Mouse (Mus musculus): Measurements from ENCODE around the gene Vwc2l. TPM values are rescaled to one million over a fixed set of nuclear protein-coding genes. Genes with fewer than 3 reads are reported as not detected.
A peak's percentile ranks its signal among the peaks of the same experiment; 100 is the strongest.

Gene Vwc2l
- 1 to 10 TPM in 1 of 2 experiments, under 1 TPM in 1; 0.45 to 1.4 TPM for total RNA-seq (2021)
- long read RNA-seq, experiment 1 = 0 reads
- long read RNA-seq, experiment 2 = 0 reads

DNA sequence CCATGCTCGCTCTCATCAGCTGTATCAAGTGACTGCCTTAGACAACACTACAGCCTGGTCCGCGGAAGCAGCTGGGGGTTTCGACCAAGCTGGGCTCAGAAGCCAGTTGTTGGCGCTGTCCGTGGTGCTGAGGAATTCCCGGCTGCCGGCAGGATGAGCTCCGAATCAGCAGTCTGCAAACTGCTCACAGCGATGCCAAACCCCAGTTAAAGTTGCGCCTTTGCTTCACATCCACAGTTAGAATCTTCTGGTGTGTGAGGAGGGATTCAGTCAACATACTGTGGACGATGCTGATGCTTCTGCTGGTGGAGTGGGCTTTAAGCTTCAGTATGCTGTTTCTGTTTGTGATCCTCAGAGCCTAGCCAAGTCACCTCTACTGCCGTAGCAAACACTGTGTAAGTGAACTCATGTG, at the start of gene Vwc2l:
Vwc2l (plus strand) TSS at position 61 of the 412 bp plus-strand sequence.
- peak; percentile 84 for DNase-seq

DNA sequence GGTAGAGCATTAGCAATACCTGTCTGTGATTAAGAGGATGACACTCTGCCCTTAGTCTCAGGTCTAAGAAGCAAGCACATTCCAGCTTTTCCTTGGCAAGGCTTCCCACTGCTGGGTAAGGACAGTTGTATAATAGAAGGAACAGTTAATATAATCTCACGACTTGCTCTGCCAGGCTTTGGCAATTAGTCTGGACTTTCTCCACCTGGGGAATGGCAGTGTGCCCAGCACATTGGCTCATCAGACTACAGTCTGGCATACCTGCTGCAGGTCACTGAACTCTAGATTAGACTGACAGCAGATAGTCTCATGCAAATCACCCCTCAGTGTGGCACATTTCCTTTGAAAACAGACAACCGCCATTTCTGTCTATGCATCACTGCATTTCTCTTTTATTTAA, 33.0 kb upstream of the Vwc2l start:
- DNase-seq = no peak

DNA sequence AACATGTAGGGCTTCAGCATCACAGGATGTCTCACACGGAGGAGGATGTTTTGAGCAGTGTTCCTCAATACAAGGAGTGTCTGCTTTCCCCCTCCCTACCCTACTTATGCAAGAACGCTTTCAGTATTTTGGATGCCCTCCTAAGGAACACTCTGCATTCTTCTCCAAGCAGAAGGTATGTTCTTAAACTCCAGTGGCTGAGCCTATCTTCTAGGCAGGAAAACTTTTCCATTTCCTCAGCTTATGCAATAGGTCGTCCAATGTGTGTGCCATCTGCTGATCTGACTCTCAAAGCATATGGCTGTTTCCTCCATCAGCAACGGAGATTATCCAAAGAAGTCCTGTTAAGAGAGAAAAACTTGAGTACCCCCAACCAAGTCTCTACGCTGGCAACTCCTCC, 25.2 kb upstream of the Vwc2l start:
- DNase-seq = no peak

DNA sequence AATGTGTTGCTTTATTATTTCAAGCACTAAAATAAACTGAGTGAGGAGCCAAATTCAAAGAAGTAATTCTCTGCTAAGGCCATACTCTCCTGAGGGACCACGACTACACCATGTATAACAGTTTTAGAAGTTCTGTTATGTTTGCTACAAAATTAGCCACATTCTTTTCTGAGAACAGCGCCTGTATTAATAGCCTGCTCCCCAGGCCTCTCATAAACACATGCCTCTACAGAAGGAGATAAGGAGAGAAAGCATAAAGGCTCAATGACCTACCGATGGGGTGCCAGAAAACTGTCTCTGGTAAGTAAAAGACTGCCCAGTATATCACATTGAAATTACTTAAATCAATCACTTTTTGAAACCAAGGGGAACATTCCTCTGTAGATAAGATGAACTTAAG, 21.6 kb upstream of the Vwc2l start:
- DNase-seq = no peak

DNA sequence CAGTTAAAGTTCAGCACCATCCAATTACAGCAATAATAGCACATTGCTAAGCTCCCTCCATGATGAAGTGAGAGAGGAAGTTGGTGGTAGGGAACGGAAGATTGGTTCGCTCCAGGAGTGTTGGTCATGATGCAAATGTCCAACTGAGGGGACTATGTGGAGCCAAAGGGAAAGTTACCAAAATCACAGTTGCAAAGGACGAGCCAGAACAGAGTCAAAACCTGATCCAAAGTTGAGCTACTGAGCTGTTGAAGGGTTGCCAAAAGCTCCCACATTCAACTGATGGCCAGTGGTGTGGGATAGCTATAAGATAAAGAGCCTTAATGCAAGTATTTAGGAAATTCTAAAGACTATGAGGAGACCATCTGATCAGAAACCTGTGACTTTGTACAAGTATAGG, 19.7 kb upstream of the Vwc2l start:
- no peak for DNase-seq

DNA sequence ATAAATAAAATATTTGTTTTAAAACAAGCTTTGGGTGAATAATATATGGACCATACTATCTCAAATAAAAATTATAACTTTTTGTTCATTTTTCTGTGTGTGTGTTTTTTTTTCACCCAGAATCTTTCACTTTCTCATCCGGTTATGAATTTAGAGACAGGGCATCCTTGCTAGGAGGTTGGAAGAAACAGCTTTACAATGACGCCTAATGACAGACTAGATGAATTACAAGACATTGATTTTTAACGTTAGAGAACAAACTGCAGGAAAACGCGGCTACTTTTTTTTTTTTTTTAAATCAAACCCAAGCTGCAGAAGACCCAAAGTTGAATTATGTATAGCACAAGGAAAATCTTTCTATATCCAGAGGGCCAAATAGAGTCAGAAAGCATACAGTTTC, 470 bp upstream of the Vwc2l start:
- no peak for DNase-seq

DNA sequence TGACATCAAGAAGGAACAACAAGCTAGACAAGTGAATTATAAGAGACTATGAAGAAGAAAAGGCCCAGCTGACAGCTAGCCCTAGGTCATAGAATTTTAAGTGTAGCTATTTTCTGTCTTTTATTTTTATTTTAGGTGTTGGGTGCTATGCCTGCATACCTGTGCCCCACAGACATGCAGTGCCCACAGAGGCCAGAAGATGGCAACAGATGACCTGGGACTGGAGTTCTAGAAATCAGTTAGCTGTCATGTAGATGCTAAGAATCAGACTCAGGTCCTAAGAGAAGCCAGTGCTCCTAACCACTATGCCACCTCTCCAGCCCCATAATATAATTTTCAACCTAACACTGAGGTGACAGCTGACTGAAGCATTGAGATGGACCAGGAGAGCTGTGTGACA, 61.6 kb downstream of the Vwc2l start:
- peak; percentile 3 for DNase-seq

DNA sequence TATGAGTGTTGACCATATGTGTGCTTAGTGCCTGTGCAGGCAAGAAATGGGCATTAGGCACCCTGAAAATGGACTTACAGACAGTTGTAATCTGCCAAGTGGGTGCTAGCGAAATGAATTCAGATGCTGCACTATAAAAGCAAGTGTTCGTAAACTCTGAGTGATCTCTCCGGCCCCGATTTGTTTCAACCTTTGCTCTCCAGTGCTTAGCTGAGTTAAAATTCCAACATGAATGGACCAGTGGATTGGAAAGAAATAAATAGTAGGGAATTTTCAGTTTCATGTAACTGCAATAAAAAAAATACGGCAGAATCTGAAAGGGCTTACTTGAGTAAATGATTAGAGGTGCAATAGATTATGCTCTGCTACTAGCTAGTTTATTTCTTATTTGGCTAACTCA, 66.1 kb downstream of the Vwc2l start:
- no peak for DNase-seq

DNA sequence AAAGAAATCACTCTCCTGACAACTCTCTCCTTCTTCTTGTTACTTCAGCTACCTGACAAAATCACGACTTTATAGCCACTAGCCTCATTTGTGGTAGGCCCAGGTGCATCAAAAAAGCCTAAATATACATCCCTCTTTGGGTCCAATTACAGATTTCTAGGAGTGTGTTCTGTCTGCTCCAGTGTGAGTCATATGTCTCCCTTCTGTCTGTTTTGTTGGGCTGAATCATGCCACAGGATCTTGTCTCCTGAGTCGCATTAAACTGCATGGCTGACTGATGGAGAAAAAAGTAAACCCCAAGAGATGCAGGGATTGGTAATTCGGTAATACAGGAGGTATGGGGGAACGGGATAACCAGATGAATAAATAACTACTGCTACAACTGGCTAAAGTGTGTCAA, 69.6 kb downstream of the Vwc2l start:
- no peak for DNase-seq

DNA sequence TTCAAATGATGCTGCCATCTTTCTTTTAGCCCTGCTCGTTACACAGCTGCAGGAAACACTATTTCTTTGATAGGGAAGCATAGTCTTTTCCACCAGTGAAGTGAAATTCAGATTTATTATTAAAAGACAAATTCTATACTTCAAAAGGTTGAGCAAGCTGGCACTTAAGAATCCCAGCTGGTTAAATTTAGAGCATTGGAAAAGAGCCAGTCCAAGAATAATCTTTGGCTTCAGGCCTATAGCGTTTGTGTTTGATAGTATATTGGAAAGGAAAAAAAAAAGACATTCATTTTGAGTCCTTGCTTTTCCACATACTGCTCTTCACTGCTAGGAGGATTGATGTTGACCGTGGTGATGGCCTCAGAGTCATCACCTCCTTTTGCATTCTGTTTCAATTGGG, 77.9 kb downstream of the Vwc2l start:
- DNase-seq = no peak

DNA sequence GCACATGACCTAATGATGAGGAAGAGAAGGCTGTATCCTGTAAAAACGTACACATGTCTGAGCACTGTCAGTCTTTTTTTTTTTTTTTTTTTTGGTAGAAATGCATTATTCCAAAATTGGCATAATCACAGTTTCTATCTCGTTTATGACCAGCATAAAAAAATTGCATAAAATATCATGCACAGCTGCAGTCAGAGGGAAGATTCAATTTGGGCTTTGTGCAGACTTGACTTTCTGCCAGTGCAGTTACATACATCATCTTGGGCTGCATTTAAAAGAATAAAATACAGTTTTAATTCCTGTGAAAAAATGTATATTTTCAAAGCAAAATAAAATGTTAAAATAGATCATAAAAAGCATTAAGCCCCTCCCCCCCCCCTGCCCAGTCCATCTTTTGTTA, 97.6 kb downstream of the Vwc2l start:
- DNase-seq = no peak

DNA sequence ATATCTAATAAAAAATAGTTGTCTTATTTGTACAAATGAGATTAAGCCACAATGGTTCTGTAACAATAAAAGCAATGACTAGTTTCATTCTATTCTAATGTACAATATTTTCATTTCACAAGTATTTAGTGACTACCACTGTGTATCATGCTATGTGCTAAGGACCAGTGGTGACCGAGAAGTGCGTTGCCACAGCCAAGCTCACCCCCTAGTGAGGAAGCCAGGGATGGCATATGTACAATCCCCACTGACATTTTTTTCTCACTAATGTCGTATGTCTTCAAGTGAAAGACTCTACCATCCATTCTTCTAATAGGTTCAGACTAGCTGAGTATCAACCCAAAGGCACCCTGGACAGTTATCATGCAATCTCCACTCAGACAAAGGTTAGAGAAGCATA, 107.7 kb downstream of the Vwc2l start:
- DNase-seq = no peak

DNA sequence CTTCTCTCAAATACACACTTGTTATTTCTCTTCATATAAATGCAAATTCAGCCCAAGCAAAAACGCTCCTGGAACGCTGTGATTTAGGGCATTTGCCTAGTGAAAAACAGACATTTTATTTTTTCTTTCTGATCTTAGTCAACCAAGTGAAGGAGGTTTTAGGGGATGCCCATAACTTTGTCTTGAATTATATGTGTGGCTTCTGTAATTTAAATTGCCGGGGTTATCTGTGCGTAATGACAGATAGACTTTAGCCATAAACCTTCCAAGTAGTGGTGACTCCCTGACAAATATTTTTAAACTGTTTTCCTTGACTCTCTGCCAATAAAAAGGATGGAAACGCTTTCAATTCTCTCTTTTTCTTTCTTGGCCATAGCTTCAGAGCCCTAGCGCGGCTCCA, 116.7 kb downstream of the Vwc2l start:
- DNase-seq = no peak

DNA sequence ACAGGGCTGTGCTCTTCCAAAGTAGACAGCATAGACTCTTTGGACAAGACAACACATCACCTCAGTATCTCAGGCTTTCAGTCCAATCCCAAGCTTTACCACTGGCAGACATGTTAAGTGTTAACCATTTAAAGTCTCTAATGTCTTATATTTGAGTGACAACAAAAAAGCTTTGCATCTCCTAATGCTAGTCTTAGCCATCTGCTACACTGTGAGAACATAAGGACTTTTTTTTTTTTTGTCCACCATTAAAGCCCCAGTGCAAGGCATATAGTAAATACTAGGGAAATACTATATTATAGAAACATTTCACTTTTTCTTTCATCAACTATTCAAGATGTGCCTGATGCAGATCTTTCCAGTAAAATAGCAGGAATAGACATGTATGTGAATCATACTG, 119.8 kb downstream of the Vwc2l start:
- no peak for DNase-seq

DNA sequence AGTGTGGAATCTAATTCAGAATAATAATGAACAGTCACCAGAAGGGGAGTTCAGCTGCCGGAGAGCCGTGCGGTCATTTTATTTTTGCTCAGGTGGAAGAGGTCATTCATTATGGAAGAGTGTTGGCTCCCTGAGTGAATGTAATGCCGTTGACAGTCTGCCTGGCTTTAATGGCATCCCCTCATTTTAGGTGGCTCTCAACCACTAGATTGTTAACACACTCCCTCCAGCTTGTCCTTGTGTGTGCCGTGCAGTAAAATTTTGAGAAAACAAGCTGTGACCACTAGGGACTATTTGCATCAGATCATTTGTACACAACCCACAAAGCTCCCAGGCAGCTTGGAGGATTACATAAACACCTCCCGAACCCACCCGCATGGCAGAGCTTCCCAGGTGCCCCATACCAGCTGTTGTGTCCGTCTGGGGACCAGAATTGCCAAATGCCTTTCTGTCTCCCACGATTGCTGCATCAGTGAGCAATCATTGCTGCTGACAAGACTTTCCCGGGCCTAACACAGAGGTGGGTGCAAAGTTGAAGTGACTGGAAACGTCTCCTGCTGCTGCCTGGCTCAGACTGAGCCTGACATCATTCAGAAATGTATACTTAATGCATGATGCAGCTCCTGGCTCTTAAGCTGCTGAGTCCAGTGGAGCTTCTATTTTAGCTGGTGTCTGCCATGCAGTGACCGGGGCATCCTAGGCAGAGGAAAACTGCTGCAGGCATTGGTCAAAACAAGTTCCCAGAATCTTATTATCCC, 126.3 kb downstream of the Vwc2l start:
- no peak for DNase-seq

DNA sequence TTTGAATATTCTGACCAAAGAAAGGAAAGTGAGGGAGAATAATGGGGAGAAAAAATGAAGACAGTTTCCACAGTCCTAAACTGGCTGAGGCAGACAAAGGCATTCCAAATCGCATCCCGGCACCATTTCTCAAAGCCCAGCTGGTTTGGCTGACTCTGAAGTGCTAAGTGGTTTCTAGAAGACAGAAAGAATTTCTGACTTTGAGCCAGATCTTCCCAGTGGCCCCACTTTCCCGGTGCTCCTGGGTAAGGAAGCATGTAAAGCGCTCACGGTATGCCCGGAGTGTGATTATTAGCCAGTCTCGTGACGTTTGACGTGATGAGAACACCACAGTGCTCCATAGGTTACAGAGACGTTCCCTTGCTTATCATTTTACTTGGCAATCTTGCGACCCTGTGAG, 127.9 kb downstream of the Vwc2l start:
- no peak for DNase-seq

DNA sequence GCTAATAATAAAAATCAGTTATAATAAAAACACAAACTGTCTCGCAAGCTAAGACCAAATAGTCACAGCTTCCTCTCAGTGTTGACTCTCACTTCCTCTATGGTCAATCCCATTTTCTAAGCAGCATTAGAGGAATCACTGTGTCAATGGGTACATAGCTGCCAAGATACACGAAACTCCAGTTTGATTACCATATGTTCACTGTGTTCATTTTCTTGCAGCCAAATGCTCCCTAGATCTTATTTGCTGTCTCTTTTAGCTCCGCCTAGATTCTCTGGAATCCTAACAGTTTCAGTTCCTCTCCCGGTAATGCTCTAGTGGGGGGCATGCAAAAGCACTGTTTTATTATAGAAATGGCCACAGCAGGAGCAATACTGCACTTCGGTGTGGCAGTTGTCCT, 130.4 kb downstream of the Vwc2l start:
- DNase-seq = no peak

DNA sequence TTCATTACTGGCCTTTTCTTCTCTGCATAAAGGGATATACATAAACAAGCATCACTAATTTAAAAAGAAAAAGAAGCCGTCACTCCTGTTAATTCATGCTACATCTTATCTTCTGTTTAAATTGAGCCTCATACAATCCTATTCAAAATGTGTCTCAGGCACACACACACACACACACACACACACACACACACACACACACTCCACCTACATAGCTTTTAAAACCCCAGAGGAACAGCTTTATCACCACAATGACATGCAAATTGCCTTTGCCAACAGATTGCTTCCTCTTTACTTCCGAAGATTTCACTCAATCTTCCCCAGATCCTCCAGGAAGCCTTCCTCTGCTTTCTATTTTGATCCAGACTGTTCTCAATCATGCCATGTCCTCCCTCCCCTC, 136.2 kb downstream of the Vwc2l start:
- no peak for DNase-seq

DNA sequence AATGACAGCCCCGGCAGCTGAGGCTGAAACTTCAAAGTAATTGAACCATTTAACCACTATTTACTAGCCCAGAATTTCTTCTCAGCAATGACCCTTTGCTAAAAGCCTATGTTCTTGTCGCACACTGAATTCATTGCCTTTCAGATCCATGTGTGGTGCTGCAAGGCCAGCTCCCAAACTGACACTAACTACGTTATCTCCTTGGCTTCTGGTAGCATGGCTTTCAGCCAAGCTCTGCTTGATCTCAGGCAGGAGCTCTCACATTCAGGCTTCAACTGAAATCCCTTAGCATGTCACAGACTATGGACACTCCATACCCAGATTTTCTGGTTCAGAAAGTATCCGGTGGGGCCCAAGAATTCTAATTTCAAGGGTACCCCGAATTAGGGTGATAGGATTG, 140.6 kb downstream of the Vwc2l start:
- DNase-seq = peak; percentile 59

DNA sequence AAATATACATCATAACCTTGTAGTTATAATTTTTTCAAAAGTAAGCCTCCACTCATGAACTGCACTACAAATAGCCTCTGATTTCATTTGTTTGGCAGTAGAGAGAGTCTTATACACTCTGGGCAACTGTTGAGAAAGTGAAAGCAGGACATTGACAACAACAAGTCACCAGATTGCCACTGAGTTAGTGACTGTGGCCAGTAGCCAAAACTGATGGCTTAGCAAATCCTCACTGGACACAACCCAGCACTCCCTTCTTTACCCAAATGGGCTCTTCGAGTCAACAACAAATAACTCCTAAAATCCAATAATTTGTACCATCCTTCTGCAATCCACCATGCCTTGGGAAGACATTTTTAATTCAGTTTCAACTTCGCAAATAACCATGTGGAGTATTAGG, 155.0 kb downstream of the Vwc2l start:
- DNase-seq = no peak

DNA sequence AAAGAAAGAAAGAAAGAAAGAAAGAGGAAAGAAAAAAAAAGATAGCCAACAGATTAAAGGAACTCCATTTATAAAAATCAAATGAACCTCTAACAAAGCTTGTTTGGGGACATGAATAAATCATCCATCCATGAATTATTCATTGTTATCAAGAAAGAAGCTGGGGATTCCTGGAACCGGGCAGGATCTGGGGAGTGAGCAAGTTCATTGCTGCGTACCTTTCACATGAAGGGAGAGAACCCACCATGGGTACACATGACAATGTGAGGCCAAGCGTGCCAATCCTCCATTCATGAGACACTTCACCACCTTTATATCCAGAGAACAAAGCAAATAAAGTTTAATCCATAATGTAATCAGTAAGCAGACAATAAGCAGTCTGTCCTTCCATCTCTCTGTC, 155.8 kb downstream of the Vwc2l start:
- DNase-seq = no peak

DNA sequence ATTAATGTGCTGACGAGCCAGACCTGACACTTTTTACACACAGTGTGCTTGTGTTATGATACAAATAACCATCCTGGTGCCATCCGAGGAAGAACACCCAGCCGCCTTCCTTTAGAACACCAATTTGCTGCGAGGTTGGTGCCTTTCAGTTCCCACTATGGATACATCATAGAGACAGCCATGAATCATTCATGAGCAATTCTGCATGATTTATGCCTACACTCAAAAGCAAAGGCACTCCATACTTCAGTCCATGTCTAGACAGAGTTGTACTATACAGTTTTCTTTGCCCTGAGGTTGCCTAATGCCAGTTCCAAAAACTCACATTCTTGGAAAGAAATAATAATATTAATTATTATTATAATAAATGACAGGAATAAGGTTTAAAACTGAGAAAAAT, 158.6 kb downstream of the Vwc2l start:
- no peak for DNase-seq

DNA sequence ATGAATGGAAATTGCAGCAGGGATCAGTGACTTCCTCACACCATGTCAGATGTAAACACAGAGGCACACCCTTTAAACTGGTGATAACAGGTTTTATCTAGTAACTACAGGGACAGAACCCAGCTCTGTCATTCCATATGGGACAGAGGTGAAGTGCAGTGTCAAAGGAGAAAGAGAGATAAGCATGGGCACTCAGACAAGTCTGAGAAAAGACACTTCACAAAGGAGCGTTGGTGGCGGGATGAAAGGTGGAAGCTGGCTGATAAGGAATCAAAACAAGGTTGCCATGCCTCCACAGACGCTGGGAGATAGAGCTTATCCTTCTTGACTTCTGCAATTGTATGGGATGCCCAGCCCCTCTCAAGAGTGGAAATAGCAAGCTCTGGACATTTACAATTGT, 176.8 kb downstream of the Vwc2l start:
- DNase-seq = no peak

DNA sequence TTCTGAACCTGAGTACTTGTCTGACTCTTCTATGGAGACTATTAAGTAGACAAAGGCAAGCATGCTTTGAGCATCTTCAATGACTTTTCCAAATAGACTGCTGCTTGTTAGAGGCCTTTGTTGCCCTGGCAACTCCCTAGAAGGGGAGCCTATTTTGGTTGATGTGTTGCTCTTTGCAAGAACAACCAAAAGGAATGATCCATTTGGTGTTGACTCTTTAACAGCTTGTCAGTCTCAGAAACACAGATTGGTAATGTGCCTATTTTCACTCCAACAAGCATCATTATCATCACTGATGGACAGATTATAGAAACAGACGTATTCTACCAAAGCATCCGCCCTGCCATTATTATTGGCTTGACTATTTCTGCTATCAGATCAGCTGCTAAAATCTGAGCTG, 181.9 kb downstream of the Vwc2l start:
- DNase-seq = no peak

DNA sequence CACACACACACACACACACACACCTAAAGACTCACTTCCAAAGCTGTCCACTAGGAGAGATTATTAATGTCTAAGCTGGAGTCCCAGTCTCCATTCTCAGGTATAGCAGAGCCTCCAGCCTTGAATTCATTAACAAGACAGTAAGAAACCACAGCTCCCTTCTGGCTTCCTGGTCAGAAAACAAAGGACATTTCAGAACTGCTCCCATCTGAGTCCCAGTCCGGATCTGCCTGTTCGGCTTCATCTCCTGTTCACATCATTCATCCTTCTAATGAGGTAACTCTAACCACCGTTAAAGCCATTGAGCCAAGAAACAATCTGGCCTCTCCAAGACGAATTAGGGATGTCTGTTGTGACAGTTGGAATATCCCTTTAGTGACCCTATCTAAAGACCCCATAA, 185.7 kb downstream of the Vwc2l start:
- no peak for DNase-seq

Measured in adrenal gland, postnatal 10 days (tissue).